Mouse (Mus musculus) ovary, postnatal 14 days (tissue): ENCODE data around the gene Fyco1.

ENCODE experiments used
- DNase-seq: peaks from one replicate; pipeline ENCODE4 v3.0.0; 2022; ENCODE audit warnings: low spot score

The Fyco1 gene

DNA sequence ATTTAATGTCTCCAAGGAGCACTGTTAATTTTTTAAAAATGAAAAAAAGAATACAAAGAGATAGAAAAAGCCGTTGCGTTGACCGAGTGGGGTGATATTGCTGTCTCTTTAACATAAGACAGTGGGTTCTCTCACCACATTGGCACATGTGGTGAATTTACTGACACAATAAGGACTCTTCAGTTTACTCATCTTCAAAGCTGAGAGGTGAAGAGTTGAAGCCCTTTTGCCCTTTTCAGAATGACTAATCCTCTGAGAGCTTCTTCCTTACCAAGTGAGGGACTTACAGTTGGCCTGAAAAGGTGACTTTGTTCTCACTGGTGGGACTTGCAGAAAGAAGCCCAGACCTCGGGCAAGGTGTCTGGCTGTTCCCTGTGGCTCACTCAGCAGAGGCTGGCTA, 110.9 kb downstream of the Fyco1 start:
- DNase-seq: no peak
